Mouse (Mus musculus) ES-Bruce4 (cell line): ENCODE results near the gene Scn2b.

Experiments used
- CTCF ChIP-seq: IDR thresholded peaks from one replicate; pipeline ENCODE4 v1.8.1; 2011; ENCODE audit warnings: low read depth, low read length
- EP300 ChIP-seq: IDR thresholded peaks from 2 replicates; pipeline ENCODE4 v1.6.1; 2011; ENCODE audit warnings: low read depth, low read length; ENCODE audit not compliant: insufficient read depth
- POLR2A ChIP-seq: IDR thresholded peaks from one replicate; pipeline ENCODE4 v1.8.1; 2011; ENCODE audit warnings: low read length; ENCODE audit not compliant: insufficient read depth

DNA sequence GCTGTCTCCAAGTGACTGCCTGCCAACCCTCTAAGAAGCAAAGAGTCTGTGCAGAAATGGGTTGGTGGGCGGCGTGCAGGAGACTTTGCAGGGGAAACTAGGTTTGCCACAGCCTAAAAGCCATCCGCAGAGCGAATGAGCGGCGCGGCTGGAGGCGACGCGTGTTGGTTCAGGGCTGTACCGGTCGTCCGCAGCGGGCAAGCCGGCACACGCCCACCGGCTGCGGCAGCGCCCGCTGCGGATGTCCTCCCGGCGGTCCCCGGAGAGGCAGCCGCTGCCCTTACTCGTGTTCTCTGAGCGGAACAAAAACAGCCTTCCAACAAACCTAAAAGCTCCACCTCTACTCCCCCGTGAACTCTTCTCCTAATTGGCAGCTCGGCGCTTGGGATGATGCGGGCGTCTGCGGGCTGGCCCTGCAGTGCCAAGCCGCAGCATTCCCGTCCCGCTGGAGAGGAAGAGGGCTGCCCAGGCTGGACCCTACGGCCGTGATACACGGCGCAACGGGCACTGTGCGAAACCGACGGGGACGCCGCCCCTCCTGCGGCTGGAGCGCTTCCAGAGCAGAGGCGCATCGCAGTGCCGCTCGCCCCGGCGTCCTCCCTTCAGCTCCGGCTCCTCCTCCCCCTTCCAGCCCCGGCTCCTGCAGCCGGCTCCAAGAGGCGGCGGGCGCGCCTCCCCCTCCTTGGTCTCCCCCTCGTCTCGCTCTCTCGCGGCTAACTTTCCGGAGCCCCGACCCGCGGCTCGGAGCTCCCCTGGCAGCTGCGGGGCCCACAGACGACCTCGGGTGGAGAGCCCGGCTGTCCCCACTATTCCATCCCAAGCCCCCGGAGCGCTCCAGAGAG is 20.8 kb downstream of the Scn2b start, which contains the start of gene Scn4b:
- no peak for TF ChIP-seq POLR2A
- TF ChIP-seq EP300: no peak
- no peak for TF ChIP-seq CTCF
